Mouse (Mus musculus) right cerebral cortex, adult 18-20 months (tissue): ENCODE results near the gene Mfsd1.

Experiments
- DNase-seq: peaks from one replicate; pipeline ENCODE4 v3.0.0; 2022; ENCODE audit warnings: mixed read lengths

The Mfsd1 gene

DNA sequence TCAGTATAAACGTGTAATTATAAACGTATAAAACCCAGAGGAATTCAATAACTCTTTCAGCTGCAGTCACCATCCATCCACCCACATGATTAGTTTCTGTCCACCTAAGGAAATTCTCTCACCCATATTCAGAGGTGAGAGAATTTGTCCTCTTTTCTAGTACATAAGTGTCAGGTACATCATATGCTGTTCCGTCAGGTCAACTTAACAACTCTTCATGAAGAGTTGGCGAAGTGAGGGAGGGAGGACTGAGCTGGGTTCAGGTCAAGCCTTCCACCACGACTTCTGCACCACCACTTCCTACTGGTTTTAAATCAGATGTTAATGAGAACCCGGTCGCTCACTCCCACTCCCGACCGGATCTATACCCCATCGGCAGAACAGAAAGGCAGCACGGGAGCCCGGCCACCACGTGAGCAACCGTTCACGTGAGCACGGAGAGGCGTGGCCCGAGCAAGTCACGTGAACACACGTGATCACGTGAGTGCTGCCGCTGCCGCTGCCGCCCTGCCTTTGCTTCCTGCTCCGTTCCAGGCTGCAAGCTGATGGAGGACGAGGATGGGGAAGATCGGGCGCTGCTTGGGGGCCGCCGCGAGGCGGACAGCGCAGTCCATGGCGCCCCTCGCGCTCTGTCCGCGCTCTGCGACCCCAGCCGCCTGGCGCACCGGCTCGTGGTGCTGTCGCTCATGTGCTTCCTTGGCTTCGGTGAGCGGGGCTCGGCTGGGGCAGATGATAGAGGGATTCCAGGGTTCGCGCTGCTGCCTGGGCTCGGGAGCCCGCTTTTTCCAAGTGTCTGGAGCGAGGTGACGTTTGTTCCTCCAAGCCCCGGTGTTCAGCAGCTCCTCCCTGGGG is at the start of gene Mfsd1:
Gene Mfsd1 (plus strand): TSS at position 469 of the 852 bp plus-strand sequence.
- DNase-seq: peak; percentile 87

- no peak for DNase-seq
Measured at GRCm38 (mm10) chr3:67543630-67544029, 38.9 kb upstream of the Mfsd1 start.

GRCm38 (mm10) chr3:67551193-67551592 is 31.3 kb upstream of the Mfsd1 start:
- no peak for DNase-seq

GRCm38 (mm10) chr3:67553281-67553680 is 29.3 kb upstream of the Mfsd1 start:
- DNase-seq: peak; percentile 4

DNA sequence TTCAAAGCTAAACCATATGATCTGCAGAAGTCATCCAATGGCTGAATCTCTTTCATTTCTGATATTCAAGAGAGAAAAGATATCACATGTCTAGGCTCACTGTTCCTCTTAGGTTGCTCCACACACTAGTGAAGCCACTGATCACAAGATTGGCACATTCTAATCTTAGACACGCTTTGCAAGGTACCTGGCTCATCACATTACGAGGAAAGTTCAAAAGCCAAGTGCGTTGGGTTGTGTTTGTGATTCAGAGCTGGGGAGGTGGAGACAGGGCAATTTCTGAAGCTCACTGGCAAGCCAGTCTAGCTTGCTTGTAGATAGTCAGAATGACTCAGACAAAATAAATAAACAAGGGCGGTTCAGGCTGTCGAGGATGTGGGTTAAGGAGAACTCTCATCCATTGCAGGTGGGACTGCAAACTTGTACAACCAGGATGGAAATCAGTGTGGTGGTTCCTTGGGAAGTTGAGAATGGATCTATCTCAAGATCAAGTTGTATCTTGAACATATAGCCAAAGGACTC is 28.6 kb upstream of the Mfsd1 start:
- no peak for DNase-seq

DNA sequence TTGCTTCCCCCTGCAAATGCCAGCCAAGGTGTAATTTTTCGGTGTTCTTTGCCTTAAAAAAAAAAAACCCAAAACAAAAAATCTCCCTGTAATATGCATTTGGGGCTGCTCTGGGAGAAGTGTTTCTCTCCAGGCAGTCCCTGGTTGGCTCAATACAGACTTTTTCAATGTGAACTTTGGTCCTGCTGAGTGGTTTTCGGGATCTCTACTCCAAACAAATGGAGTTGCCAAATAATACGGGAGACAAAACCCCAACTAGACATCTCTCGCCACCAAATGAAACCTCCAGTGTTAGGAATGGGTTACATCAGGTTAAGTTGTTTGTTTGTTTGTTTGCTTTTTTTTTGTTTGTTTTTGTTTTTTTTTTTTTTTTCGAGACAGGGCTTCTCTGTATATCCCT is 27.3 kb upstream of the Mfsd1 start:
- DNase-seq: no peak

- DNase-seq: no peak
Measured at GRCm38 (mm10) chr3:67557200-67557651, 25.3 kb upstream of the Mfsd1 start.

DNA sequence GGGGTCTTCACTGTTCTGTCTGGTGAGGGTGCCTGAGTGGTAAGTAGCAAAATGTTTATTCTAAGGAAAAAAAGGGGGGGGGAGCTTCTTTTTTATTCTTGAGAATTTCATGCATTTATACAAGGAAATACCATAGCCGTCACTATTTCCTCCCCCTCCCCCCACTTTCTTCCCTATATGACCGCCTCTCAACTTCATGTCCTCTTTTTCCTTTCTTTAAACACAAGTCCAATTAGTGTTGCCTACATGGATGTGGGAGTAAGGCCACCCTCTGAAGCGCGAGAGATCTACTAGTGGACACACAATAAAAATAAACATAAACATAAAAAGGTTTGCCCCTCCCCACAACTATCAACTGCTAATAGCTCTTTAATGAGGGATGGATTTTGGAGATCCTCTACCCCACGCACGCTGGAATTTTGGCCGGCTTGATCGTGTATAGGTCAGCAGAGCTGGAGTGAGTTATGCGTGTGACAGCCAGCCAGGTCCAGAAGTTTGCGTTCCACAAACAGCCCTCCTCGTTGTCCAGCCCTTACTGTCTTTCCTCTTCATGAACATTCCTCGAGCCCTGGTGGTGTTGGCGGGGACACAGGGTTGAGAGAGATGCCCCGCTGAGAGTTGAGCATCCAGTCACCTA is 24.7 kb upstream of the Mfsd1 start:
- DNase-seq: no peak

DNA sequence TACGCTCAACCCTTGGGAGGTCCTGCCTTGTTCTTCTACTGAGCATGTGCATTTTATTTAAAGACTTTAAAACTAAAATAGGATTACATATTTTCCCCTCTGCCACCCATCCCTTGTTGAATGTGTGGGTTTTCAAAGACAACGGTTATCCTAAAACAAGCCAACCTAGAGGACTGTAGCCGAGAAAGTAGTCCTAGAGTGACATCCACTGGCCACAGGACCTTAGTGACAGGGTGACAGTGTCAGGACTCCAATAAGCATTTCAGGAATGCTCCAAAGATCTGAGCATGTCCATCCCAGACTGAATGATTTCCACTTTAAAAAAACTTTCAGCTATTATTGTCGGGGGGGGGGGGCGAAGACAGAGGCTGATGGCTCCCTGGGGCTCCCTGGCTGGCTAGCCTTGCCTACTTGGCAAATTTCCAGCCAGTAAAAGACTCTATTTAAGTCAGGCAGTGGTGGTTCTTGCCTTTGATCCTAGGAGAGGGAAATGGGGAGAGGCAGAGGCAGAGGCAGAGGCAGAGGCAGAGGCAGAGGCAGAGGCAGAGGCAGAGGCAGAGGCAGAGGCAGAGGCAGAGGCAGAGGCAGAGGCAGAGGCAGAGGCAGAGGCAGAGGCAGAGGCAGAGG is 17.7 kb upstream of the Mfsd1 start:
- DNase-seq: no peak

GRCm38 (mm10) chr3:67565540-67566227 is 16.9 kb upstream of the Mfsd1 start:
- DNase-seq: no peak

DNA sequence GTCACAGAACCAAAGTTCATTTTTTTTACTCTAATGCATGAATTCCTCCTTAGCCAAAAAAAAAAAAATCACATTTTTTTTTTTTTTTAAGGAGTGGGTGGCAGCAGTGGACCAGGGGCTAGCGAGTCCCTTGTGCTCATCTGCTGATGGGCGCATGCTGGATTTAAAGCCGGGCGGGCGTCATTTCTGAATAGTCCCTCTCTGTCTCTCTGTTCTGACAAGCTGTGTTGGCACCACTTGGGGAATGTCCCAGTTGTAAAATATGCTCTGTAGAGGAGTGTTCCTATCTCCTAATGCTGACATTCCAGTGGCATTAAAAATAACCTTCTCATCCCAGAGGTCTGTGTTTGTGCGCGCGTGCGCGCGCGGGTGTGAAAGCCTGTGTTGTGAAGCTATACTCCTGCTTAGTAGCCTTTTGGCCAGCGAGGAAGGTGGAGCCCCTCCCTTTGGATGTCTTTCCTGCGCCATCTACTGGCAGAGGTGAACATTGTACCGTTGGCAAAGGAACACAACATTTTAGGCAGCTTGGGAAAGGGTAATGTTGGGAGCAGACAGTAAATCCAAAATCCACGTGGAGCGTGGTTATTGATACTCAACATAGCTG is 14.4 kb upstream of the Mfsd1 start:
- peak; percentile 67 for DNase-seq

DNA sequence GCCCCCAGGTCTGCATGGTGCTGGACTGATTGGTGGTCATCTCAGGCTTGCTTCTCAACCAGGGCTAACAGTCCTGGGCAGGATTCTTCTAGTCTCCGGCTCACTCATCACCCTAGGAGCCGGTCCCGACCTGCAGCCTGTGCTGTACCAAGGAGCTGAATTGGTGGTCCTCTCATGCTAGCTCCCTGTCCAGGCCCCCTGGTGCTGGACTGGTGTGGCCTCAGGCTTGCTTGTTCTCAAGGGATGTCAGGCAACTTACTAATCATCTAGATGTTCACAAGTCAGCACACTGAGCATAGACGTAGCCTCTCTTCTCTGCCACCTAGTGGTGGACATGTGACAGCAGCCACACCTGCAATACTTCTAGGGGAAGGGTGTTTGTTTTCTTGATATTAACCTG is 9.6 kb upstream of the Mfsd1 start:
- peak; percentile 18 for DNase-seq

DNA sequence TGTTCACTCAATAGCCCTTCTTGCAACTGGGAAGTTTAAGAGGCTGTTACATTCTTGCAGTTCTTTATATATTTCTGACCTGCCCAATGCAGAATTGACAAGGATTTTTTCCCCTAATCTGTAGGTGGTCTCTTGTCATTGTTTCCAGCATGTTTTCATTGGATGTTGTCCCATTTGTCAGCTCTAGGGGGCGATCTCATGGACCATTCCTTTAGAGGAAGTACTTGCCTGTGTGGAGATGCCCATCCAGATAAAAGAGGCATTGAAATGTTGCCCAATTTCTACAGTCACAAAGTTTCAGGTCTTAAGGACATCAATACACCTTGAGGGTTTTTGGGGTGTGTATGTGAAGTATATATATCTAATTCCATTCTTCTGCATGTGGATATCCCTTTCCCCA is 9.0 kb upstream of the Mfsd1 start:
- no peak for DNase-seq

DNA sequence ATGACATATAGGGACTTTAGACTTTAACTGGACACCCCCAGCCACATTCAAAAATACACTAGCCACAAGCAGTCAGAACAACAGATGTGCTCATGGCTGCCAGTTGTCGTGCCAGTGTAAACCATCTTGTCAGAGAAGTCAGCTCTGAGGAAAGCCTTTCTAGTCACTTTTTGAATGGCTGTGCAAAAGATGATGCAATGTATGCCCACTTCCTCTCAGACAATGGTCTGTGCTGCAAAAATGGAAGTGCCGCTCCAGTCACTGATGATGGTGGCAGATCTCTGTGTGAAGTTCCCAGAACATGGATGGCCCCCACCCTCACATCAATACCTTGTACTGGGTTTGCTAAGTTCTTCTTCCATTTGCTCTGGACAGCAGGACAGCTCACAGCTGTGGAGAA is 6.3 kb upstream of the Mfsd1 start:
- DNase-seq: no peak

GRCm38 (mm10) chr3:67576724-67577123 is 5.8 kb upstream of the Mfsd1 start:
- DNase-seq: no peak

DNA sequence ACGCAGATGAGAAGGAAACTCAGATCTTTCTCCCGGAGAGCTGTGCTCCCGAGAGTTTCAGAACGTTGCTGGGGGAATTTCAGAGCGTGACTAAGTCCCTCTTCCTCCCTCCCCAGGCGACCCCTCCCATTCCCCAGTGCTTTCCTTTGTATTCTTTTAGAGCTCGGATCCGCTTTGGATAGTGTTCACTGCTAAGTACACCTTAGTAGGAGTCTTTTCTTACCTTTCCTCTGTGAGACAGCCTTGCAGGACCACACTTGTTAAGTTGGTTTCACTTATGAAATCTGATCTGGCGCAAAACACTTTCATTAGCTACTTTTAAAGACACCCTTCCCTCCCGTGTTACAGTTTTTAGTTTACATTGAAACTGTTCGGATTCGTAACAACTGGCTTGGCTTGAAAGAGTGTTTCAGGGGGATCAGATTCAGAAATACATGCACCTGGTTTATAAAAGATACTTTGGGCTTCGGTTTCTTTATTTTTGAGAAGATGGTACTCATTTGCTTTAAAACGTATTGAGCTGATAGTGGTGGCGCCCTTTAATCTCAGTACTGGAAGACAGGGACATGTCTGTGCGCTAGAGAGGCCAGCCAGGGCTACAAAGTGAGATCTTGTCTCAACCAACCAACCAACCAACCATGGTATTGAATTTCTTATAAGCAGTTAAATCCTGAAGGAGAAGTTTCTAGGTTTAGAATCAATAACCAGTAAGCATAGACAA is 744 bp downstream of the Mfsd1 start:
- no peak for DNase-seq

- no peak for DNase-seq
Measured at GRCm38 (mm10) chr3:67583846-67584186, 1.3 kb downstream of the Mfsd1 start.

- no peak for DNase-seq
Measured at GRCm38 (mm10) chr3:67586511-67586910, 4.0 kb downstream of the Mfsd1 start.

GRCm38 (mm10) chr3:67587430-67587829 is 4.9 kb downstream of the Mfsd1 start:
- DNase-seq: no peak

DNA sequence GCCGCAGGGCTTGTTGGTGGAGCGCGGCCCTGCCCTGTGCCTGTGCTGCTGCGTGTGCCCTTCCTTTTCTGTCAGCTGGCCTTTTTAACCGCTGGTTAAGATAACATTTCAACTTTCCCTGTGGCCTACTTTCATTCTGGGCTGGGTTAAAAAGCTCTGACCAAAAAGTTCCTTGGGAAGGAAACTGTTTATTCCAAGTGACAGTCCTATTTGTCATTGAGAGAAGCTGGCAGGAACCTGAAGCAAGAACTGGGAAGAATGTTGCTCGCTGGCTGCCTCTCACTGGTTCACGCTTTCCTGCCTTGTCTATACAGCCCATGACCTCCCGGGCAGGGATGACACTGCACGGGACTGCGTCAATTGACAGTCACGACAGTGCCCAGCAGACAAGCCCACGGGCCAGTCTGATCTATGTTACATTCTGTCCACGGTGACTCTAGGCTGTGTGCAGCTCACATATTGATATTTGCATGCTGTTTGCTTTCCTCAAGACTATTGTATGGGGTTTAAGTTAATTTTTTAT is 19.1 kb downstream of the Mfsd1 start:
- DNase-seq: no peak

- DNase-seq: no peak
Measured at GRCm38 (mm10) chr3:67618222-67618621, 35.7 kb downstream of the Mfsd1 start.

GRCm38 (mm10) chr3:67624629-67625028 is 42.1 kb downstream of the Mfsd1 start:
- DNase-seq: no peak
